Mouse (Mus musculus) liver, adult 2 months (tissue): Measurements from ENCODE around the gene Olfr1416. TPM values are rescaled to one million over a fixed set of nuclear protein-coding genes. Genes with fewer than 3 reads are reported as not detected.

ENCODE experiments used
- DNase-seq: peaks from one replicate; pipeline ENCODE4 v3.0.0-alpha.2; 2011; ENCODE audit warnings: low read depth, low spot score; ENCODE audit errors: extremely low read depth
- H3K27ac ChIP-seq: fragments of 200-500 bp; replicated peaks from 2 replicates; pipeline ENCODE4 v1.5.1; 2012; ENCODE audit warnings: low read depth, mild to moderate bottlenecking, control low read depth, inconsistent platforms, low read length; ENCODE audit not compliant: insufficient read depth
- H3K27me3 ChIP-seq: fragments of 200-500 bp; 2 replicates; pipeline ENCODE4 v1.6.1; 2012; ENCODE audit warnings: mild to moderate bottlenecking, moderate library complexity, low read length, inconsistent platforms; ENCODE audit not compliant: control insufficient read depth, insufficient read depth
- H3K36me3 ChIP-seq: fragments of 200-500 bp; 2 replicates; pipeline ENCODE4 v1.6.1; 2012; ENCODE audit warnings: low read length, inconsistent platforms; ENCODE audit not compliant: control insufficient read depth, insufficient read depth
- H3K4me1 ChIP-seq: fragments of 200-500 bp; 2 replicates; pipeline ENCODE4 v1.6.1; 2011; ENCODE audit warnings: low read length; ENCODE audit not compliant: control insufficient read depth, insufficient read depth
- H3K4me3 ChIP-seq: fragments of 200-500 bp; 2 replicates; pipeline ENCODE4 v1.5.1; 2011; ENCODE audit warnings: low read depth, mild to moderate bottlenecking, control low read depth, low read length, moderate library complexity; ENCODE audit not compliant: insufficient read depth
- H3K79me2 ChIP-seq: fragments of 200-500 bp; 2 replicates; pipeline ENCODE4 v1.6.1; 2012; ENCODE audit warnings: inconsistent platforms, mild to moderate bottlenecking, low read length, moderate library complexity; ENCODE audit not compliant: control insufficient read depth, insufficient read depth
- H3K9ac ChIP-seq: fragments of 200-500 bp; 2 replicates; pipeline ENCODE4 v1.6.1; 2012; ENCODE audit warnings: low read depth, mild to moderate bottlenecking, control low read depth, inconsistent platforms, low read length
- CTCF ChIP-seq: fragments of 200-500 bp; IDR thresholded peaks from 2 replicates; pipeline ENCODE4 v1.5.1; 2011; ENCODE audit warnings: low read depth, low read length, control low read depth
- POLR2A ChIP-seq: fragments of 200-500 bp; IDR thresholded peaks from 2 replicates; pipeline ENCODE4 v1.6.1; 2011; ENCODE audit warnings: low read length, control low read depth; ENCODE audit not compliant: insufficient read depth; ENCODE audit errors: extremely low read depth
- WGBS: fragments of 180-500 bp; shearing (Covaris S2); methylation state at CpG from one replicate; pipeline ENCODE4 v1.1.7; 2018; 5-methylcytosine and 5-hydroxymethylcytosine counted together
- polyA plus RNA-seq: library from polyadenylated mRNA; depleted of rRNA; stranded (reverse); fragments of >200 nt; gene quantifications from 2 replicates; pipeline ENCODE4 v1.2.3, GENCODE M21; 2012; rRNA removed
- total RNA-seq: library from RNA; depleted of rRNA; stranded (reverse); fragments of >200 nt; gene quantifications from 2 replicates; pipeline ENCODE4 v1.2.3, GENCODE M21; 2014; rRNA removed

Olfr1416 gene
- total and polyA plus RNA-seq, 2 experiments = not detected

GRCm38 (mm10) chr1:92430991-92431390, 53.9 kb downstream of the Olfr1416 start:
- no peak overlapping the region for H3K9ac ChIP-seq
- no peak for DNase-seq
- 96% methylated on average over 1 of the region's 1 CpGs for WGBS
- H3K27ac ChIP-seq = no peak overlapping the region
- H3K27me3 ChIP-seq = no peaks in the 10 kb centered on the region
- H3K4me3 ChIP-seq = no peak overlapping the region
- no peak for TF ChIP-seq CTCF
- TF ChIP-seq POLR2A = no peak
- no peaks in the 10 kb centered on the region for H3K79me2 ChIP-seq
- H3K4me1 ChIP-seq = no peaks in the 10 kb centered on the region
- no peaks in the 10 kb centered on the region for H3K36me3 ChIP-seq

Other genes with a start within 250 kb of the Olfr1416 start
- gene Ndufa10, start 11.3 kb downstream of the Olfr1416 start, total RNA-seq = 111 and 126 TPM in 2 replicates
- 140 and 143 TPM in 2 replicates for gene Ndufa10, start 11.3 kb downstream of the Olfr1416 start, polyA plus RNA-seq
- not detected in 2 replicates for gene Olfr1415, start 11.0 kb upstream of the Olfr1416 start, total RNA-seq
- not detected in 2 replicates for gene Olfr1415, start 11.0 kb upstream of the Olfr1416 start, polyA plus RNA-seq
- not detected in 2 replicates for gene Olfr1414, start 33.5 kb upstream of the Olfr1416 start, total RNA-seq
- not detected in 2 replicates for gene Olfr1414, start 33.5 kb upstream of the Olfr1416 start, polyA plus RNA-seq
- gene Olfr1413, start 86.2 kb upstream of the Olfr1416 start, total RNA-seq = not detected in 2 replicates
- not detected in 2 replicates for gene Olfr1413, start 86.2 kb upstream of the Olfr1416 start, polyA plus RNA-seq
- gene Olfr1412, start 100.7 kb upstream of the Olfr1416 start, total RNA-seq = not detected in 2 replicates
- not detected in 2 replicates for gene Olfr1412, start 100.7 kb upstream of the Olfr1416 start, polyA plus RNA-seq
- not detected in 2 replicates for gene Olfr1411, start 109.3 kb upstream of the Olfr1416 start, total RNA-seq
- not detected in 2 replicates for gene Olfr1411, start 109.3 kb upstream of the Olfr1416 start, polyA plus RNA-seq
- not detected in 2 replicates for gene Olfr1410, start 120.7 kb upstream of the Olfr1416 start, total RNA-seq
- not detected in 2 replicates for gene Olfr1410, start 120.7 kb upstream of the Olfr1416 start, polyA plus RNA-seq
- gene Olfr12, start 132.7 kb upstream of the Olfr1416 start, total RNA-seq = not detected in 2 replicates
- not detected in 2 replicates for gene Olfr12, start 132.7 kb upstream of the Olfr1416 start, polyA plus RNA-seq
- 121 and 145 TPM in 2 replicates for gene Cops9, start 156.9 kb upstream of the Olfr1416 start, total RNA-seq
- gene Cops9, start 156.9 kb upstream of the Olfr1416 start, polyA plus RNA-seq = 72.0 and 77.3 TPM in 2 replicates
- not detected in 2 replicates for gene Otos, start 163.7 kb upstream of the Olfr1416 start, total RNA-seq
- gene Otos, start 163.7 kb upstream of the Olfr1416 start, polyA plus RNA-seq = not detected in 2 replicates